Mouse (Mus musculus) lung, postnatal 25 days (tissue): Measurements from ENCODE around the gene Fam111a.
A peak's percentile ranks its signal among the peaks of the same experiment; 100 is the strongest.

Experiments used
- DNase-seq: peaks from one replicate; pipeline ENCODE4 v3.0.0; 2022; ENCODE audit warnings: low spot score

Gene Fam111a

DNA sequence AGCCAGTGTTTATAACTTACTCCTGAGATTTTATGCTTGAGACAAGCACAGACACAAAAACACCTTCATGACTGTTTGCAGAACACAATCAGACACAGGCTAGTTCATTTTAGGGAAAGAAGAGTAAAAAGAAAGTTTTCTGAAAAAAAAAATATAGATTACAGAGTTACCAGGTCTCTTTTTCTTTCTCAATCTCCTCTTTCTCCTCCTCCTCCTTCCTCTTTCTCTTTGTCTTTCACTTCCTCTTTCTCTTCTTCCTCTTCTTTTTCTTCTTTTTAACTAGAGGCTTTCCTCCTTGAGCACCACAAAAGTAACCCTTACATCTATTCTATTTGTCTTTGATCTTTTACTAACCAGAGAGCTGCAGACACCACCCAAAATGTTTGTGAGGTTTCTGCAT is 18.7 kb downstream of the Fam111a start:
- no peak for DNase-seq

DNA sequence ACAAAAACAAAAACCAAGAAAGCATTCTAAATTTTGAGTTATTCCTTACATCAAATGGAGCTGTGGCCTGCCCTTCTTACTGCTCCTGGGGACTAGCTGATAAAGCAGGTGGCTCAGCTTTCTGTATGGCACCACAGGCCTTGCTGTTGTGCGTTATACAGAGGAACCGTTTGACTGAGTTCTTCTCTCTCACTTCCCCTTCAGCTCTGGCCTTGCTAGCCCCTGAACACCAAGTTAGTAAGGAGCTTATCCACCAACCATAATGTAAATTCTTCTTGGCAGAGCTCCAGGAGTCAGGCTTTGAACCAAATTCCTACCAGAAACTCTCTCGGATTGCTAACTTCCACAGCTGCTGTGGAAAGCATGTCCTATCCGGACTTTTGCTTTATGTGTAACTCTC is 21.5 kb downstream of the Fam111a start:
- DNase-seq: peak; percentile 27

DNA sequence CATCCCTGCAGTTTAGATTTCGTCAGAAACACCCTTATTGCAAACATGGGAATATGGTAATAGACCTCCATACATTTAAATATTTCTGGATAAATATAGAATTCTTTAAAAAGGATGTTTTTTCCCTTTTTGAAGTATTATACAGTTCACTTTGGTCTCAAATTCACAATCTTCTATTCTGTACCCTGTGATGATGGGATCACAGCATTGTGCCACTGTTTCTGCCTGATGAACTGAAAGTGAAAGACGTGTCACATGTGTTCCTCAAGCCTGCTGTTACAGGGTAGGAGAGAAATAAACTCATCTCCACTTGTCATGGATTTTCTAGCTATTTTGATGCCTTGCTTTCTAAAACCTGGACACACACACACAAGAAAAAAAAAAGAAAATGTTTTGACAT is 25.3 kb downstream of the Fam111a start:
- DNase-seq: no peak

DNA sequence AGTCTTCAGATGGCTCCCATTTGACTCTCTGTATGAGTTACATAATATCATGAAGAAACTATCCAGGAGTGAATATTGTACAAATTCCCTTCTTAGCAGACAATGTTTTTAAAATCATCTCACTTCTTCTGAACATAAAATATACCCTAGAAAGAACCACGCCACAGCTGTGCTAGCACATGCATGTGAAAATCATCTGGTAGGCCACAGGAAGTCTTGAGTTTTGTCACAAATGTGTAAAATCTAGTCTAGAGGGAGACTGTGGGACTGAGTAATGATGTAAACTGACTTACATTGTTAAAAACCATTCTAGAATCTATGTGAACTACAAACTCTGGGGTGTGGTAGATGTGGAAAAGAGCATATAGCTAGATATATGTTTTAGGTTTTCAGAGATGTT is 26.1 kb downstream of the Fam111a start:
- no peak for DNase-seq

DNA sequence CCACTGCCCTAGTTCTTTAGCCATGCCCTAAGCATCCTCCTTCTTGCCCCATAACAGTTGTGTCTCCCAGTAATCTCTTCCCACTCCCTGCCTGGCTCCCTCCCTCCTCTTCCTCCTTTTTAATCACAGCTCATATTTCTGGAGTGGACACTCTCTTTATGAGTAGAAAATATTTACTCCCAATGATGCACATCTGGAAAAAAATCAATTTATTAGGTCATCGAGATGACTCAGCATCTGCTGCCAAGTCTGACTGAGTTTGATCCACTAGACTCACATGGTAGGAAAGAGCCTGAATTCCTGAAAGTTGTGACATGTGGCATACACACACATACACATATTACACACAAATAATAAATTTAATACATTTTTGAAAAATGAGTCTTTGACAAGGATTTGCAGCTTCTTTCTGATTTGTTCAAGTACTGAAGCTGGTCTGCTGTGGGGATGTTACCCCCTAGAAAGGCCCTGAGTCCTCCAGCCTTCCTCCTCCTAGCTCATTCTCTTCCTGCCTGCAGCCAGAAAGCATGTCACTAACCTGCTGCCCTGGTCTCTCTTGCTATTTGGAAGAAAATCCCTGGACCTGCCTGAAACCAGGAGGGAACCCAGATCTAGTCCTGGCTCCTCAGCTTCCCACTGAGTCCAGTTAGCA is 27.2 kb downstream of the Fam111a start:
- no peak for DNase-seq

DNA sequence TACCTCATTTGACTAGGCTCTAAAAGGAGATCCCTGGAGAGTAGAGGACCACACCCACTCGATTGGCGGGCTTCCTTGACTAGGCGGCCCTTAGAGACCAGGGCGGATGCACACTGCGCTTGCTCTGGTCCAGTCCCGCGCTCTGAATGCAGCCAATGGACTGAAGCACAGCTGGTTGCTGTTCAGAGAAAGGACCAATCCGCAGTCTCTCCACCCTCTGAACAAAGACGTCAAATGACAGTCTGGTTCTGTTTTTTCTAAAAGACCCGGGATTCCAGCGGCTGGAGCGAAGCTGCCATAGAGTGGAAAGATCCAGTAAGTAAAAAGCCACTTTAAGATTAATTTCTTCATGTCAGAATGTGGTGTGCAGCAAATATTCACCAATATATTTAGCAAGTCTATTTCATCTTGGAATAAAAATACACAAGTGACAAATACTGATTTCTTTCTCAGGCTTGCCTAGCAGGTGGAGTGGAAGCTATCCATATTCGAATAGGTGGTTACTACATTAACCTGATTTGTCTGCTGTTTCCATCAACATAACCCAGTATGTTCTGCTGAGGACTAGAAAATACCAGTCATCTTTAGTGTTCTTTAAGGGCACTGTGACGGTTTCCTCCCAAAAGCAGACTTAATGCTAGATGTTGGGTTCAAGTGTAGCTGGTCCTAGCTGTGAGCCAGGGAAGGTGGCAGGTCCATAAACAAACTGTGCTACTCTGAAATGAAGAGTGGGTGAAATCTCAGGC is 27.9 kb downstream of the Fam111a start:
- DNase-seq: peak; percentile 95

DNA sequence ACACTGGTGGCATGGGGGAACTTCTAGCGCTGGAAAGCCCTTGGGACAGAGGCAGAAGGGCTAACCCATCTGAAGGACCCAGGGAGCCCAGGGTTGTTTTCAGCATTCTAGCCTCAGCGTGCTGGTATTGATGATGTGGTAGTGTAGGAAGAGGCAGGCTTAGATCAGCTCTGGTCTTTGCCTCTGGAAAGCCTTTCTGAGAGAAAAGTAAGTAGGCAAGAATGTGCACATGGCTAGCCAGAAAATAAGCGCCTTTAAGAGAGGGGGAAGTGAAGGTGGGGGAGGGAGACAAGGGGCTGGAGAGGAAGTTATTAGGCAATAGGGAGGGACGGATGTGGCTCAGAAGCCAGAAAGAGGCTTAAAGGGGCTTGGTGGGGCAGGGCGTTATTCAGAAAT is 28.5 kb downstream of the Fam111a start:
- peak; percentile 43 for DNase-seq

DNA sequence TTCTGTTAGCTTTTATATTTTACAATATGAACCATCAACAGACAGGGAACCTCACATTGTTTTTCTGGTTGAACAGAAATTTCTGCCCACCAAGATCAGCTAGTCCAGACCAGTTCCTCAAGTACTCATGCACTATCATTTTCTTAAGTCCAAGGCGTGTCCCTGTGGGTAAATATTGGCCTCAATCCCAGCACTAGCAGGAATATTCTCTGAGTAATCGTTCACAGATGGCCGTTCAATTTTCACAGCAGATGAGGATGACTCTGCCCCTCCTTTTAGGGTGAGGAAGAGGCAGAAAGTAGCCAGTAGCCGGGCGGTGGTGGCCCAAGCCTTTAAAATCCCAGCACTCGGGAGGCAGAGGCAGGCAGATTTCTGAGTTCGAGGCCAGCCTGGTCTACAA is 29.6 kb downstream of the Fam111a start:
- peak; percentile 37 for DNase-seq

DNA sequence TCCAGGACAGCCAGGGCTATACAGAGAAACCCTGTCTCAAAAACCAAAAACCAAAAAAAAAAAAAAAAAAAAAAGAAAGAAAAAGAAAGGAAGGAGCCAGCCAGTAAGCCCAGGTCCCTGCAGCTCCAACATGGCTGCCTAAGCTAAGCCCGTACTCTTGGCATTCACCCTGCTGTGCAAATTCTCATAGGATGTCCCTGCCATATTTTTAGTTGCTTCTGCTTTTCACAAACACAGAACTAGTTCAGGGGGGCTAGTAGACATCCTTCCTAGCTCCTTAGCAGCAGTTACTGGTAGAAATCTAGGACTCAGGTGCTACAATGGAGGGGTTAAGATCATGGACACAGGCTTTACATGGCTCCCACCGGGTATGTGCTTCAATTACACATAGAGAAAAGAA is 30.0 kb downstream of the Fam111a start:
- DNase-seq: no peak

DNA sequence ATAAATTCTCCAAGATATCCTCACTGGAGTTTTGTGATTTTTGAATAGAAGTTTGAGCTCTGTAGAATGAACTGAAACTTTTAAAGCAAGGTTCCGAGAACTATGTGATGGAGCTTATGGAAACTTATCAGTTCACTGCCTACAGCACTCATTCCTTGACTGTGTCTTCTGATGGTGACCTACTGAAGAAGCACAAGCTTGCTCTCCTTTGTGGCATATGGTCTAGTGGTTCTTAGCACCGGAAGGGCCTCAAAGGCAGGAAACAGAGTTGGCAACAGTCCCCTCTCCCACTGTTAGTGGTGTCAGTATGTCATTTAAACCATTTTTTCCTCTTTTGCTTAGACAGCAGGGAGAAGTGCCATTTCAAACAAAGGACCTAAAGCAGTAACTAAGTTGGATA is 31.1 kb downstream of the Fam111a start:
- no peak for DNase-seq

DNA sequence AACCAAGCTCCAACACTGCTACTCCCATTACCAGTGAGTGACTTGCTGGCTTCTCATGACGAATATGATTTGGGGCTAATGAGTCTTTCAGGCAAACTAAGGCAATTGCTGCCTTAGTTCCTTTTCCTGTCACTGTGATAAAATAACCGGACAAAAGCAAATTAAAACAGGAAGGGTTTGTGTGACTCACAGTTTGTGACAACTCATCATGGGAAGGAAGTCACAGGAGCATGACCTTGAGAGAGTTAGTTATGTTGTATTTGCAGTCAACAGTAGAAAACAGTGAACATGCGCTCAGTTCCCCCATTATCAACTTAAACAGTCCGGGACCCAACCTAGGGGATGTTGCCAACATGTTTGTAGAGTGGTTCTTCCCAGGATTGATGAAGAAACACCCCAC is 39.8 kb downstream of the Fam111a start:
- no peak for DNase-seq

DNA sequence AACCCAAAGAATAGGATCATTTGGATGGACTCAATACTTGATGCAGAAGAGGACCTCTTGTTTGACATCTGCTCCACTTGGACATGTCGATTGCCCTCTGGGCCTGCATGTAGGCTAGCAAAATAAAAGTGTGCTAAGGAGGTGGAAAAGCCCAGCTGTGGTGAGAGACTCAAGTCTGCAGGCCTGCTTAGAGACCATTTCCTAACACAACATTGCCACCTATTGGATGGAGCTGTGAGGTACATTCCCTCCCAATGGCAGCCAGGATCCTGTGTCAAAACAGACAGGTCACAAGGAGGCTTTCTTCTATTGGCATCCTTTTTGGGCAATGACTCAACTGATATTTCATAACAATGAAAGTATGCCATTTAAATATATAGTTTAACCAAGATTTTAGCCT is 46.4 kb downstream of the Fam111a start:
- peak; percentile 79 for DNase-seq

DNA sequence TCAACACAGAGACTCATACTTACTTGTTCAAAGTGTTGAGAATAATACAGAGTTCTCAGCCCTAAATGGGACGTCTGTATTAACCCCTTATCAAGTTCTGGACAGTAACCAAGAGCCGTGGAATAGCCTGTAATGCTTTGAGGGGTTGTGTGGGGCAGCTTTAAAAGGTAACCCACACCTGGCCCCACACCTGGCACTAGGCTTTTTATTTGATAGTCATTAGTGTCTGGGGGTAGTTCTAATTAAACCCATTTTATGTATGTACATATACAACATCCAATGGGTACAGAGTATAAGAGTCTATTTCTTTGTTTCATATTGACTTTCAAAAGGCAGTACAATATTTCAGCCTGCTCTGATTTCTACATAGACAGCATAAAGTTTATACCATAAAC is 49.6 kb downstream of the Fam111a start:
- no peak for DNase-seq

DNA sequence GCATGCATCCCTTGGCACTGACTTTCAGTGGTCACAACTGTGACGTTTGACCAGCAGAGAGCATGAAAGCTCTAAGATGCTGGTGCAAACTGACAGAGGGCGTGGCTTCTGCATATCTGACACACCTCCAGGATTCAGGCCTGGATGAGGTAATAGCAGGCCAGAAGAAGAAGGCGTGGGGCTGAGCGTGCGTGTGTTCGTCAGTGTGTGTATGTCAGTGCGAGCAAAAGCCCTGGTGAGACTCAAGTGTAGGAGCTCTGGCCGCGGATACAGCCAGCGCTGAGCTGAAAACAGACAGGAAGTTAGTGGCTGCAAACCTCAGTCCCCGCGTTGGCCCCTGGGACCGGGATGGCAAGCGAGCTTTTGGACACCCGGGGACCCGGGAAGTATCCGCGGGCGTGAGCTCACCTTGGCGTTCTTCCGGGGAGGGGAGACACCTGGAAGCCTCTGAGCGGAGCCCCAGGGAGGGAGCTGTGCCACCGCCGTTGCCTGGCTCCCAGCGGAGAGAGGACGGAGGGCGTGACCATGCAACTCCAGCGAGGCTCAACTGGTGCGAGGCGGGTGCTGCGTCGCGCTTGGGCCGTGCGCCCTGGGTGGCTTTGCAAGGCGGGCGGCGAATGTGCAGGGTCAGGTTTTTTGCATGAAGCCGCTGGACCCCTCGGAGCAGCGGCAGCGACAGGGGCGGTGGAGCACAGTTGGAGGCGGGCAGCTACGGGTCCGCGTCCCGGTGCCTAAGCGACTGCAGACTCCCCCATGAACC is 50.2 kb downstream of the Fam111a start:
- DNase-seq: peak; percentile 53

DNA sequence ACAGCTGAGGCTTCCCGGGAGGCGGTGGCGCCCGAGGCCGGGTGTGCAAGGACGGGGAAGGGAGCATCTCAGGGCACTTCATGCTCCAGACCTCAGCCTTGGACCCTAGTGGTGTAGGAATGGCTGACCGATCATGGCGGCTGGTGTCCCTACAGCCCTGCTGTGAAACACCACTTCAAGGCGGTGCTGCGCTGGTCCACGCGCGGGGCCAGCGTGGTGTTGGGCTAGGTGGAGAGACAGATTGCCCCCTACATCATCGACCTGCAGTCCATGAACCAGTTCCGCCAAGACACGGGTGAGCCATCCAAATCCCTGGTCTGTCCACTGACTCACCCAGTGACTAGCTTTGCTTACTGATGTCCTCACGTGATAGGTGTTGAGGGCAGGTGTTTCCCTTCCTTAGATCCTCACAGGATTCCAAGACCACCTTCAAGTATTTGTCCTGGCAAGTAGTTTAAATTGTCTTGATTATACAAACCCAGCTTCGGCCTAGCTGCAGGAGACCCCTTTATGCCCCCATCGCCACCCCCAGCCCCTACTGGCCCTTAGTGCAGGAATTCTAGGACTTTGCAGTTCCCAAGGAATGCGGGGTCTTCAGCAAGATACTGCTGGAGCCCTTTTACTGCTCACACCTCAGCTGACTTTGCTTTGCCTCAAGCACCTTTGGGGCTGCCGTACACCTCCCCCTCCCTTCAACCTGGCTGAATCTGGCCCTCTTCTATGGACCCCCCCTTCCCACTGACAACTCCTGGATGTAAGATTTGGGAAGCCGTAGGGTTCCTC is 50.9 kb downstream of the Fam111a start:
- no peak for DNase-seq

DNA sequence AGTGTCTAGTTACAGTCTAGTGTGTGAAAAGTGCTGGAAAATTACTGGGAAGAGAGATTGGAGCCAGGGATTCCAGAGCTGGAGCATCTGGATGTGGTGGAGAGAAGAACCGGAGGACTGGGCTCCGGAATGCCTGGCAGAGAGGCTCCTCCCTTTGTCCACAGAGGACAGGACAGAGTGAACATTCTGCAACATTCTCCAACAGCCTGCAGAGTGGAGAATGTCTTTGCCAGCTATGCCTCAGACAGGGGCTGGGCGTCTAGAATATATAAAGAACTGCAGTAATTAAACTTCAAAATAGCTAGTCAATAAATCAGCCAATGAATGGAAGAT is 51.5 kb downstream of the Fam111a start:
- DNase-seq: no peak

DNA sequence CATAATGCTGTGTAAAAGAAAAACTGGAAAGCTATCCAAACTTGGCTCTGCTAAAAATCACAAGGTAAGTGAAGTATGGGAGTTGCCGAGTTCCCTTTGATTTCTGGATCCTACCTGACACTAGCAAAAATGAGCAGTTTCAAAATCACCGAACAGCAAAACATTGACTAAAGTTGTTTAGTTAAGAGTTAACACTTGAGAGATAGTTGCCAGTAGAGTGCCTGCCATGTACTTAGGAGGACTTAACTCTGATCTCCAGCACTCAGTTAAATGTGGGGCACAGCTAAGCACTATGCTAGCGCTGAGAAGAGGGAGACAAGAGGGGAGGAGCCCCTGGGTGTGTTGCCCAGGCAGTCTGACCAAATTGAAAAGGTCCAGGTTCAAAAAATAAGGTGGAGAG is 53.1 kb downstream of the Fam111a start:
- DNase-seq: no peak

DNA sequence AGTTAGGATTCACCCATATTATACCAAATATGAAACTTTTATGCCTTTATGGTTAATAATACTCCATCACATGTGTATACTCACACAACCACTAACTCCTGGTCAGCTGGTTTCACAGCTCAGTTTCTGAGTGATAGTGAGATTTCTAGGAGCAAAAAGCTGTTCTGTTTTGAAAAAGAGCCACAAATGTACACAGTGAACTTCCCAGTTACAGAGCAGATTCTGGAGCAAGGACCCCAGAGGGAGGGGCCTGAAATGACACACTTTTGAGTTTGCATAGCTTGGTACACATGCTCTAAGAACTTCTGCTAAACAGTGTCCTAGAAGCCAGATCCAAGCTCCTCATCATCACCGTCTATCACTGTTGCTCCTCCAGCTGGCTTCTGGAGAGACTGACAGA is 54.1 kb downstream of the Fam111a start, which contains the start of gene Gm4952:
Gm4952 (plus strand) TSS at position 301 of the 400 bp plus-strand sequence.
- no peak for DNase-seq

DNA sequence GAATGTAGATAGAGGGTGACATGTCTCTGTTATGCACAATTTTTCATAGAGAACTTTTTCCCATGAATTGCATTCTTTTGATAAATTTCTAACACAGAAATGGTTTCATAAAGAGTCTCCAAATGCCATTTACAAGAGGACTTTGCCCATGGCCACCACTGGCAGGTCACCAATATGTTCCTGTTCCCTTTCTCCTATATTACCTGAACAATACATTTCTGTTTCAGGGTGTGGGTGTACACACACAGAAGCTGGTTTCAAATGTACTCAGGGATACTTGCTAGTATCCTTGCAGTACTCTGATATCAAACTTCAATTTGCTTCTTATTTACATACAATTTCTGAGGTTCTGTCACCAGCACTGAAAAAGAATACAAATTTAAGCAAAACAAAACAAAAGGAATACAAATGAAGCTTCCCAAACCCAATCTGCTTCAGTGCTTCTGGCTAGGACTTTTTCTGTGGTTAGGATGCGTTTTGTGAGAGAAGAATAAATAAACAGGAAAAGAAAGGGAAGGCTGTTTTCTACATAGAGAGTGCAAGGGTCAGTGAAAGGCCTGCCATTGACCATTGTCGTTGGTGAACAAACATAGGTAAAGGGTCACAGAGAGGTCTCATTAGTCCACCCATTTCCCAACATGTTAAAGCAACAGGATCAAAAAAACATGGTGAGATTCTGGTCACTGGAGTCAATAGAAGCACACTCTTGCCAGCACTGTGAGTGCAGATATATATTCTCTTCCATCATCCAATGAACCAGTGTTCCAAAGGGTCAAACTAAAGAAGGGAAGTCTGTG is 55.3 kb downstream of the Fam111a start:
- no peak for DNase-seq

DNA sequence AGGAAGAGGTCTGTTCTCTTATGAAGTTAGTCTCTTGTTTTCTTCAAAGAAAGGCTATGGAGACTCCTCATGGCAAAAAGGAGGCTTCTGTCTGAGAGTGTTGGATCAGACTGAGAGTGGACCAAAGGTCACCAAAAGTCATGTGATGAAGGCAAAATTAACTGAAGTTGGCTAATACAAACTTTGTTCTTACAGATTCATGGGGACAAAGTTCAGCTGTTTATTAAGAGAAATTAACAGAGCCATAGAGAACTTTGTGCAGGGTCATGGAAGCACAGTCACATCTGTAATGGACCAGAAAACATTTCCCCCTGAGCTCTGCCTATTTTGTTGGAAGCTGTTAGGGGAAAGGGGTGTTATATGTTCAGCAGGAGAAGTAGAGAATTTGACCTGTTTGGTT is 62.8 kb downstream of the Fam111a start:
- no peak for DNase-seq

DNA sequence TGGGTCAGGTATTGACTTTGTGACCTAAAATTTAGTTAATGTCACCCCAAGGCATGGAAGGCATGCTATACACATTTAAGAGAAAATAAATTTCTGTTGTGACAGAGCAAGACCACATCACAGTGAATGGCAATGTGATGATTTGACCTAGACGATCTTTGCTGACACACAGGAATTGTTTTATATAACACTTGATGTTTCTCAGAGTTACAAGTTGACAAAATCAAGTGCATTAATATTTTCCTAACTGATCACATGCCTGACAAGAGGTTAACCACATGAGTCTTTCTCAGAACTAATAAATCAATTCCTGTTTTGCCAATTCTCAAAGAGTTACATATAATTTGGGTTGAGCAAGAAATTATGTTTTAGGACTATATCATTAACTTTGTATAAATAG is 68.1 kb downstream of the Fam111a start:
- DNase-seq: no peak

DNA sequence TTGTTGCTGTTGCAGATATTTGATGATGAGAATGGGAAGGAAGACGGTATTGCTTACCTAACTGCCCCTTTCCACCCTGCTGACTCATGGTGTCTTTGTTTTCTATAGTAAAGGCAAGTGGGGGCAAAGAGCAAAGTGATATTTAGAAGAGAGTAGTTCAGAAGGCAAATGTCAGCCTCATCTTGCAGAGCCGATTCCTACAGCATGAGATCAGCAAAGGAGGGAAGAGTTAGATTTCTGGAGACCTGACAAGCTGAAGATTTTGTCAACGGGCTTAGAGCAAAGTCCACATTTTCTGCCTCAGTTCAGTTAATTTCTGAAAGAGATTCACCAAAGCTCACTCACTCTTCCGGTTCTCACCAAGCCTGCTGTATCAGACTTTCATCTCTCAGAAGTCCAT is 87.6 kb downstream of the Fam111a start, which contains the start of gene Glyat:
Glyat (plus strand) TSS at position 133 of the 400 bp plus-strand sequence.
- no peak for DNase-seq
